Mouse (Mus musculus) erythroblast, embryonic 14.5 days (primary cell): ENCODE data around the gene Nln. TPM values are rescaled to one million over a fixed set of nuclear protein-coding genes. Genes with fewer than 3 reads are reported as not detected.

Source experiments
- H3K27me3 ChIP-seq: 2 replicates; pipeline ENCODE4 v1.6.1; 2012; ENCODE audit warnings: inconsistent platforms; ENCODE audit not compliant: control insufficient read depth
- H3K36me3 ChIP-seq: 2 replicates; pipeline ENCODE4 v1.6.1; 2012; ENCODE audit warnings: mild to moderate bottlenecking, inconsistent platforms; ENCODE audit not compliant: control insufficient read depth
- H3K4me1 ChIP-seq: 2 replicates; pipeline ENCODE4 v1.6.1; 2012; ENCODE audit warnings: inconsistent platforms; ENCODE audit not compliant: control insufficient read depth
- H3K4me3 ChIP-seq: replicated peaks from 2 replicates; pipeline ENCODE3; 2012; ENCODE audit warnings: moderate library complexity, mild to moderate bottlenecking, inconsistent platforms
- H3K9me3 ChIP-seq: 2 replicates; pipeline ENCODE4 v1.6.1; 2012; ENCODE audit warnings: low read length, inconsistent platforms, mixed read lengths; ENCODE audit not compliant: control insufficient read depth
- GATA1 ChIP-seq: IDR thresholded peaks from 2 replicates; pipeline ENCODE4 v1.6.1; 2012; ENCODE audit warnings: low read length, inconsistent platforms, mixed read lengths
- TAL1 ChIP-seq: IDR thresholded peaks from 3 replicates; pipeline ENCODE4 v1.6.1; 2012; ENCODE audit warnings: low read length, inconsistent platforms, mixed read lengths
- polyA plus RNA-seq: library from polyadenylated mRNA; stranded (reverse); fragments of >175 nt; gene quantifications from 2 replicates; pipeline ENCODE4 v1.2.3, GENCODE M21; 2012

Gene Nln
- polyA plus RNA-seq, 1 experiment, result 0.18 TPM

GRCm38 (mm10) chr13:104030956-104031355, 78.5 kb downstream of the Nln start:
- Histone ChIP-seq H3K4me3 (no peak overlapping the region), H3K9me3 (no peaks in the 10 kb centered on the region), H3K36me3 (peaks cover 3% of the 10 kb centered on the region; the same call in 1 of the 2 replicates), H3K4me1 (peaks cover 18% of the 10 kb centered on the region), H3K27me3 (no peaks in the 10 kb centered on the region)
- TF ChIP-seq GATA1 (no peak), TAL1 (no peak)

- peaks cover 3% of the 10 kb centered on the region; the same call in 1 of the 2 replicates for H3K36me3 ChIP-seq
- H3K4me1 ChIP-seq, result peaks cover 18% of the 10 kb centered on the region
Observed at GRCm38 (mm10) chr13:104029511-104029910, 79.9 kb downstream of the Nln start.

GRCm38 (mm10) chr13:104029089-104029488, 80.3 kb downstream of the Nln start:
- Histone ChIP-seq H3K27me3 (no peaks in the 10 kb centered on the region), H3K4me1 (peaks cover 18% of the 10 kb centered on the region), H3K9me3 (no peaks in the 10 kb centered on the region), H3K36me3 (peaks cover 3% of the 10 kb centered on the region; the same call in 1 of the 2 replicates), H3K4me3 (no peak overlapping the region)
- TF ChIP-seq TAL1 (no peak), GATA1 (no peak)

More at GRCm38 (mm10) chr13:104029511-104029910, 79.9 kb downstream of the Nln start:
- no peak overlapping the region for H3K4me3 ChIP-seq
- no peaks in the 10 kb centered on the region for H3K27me3 ChIP-seq
- TF ChIP-seq GATA1 (0 out of 2 replicates have a peak, but pooled peaks have one; percentile 25), TAL1 (no peak)
- no peaks in the 10 kb centered on the region for H3K9me3 ChIP-seq

- H3K27me3 ChIP-seq, result no peaks in the 10 kb centered on the region
- no peaks in the 10 kb centered on the region for H3K9me3 ChIP-seq
- no peaks in the 10 kb centered on the region; the same call in 1 of the 2 replicates for H3K36me3 ChIP-seq
- H3K4me3 ChIP-seq, result no peak overlapping the region
- peaks cover 16% of the 10 kb centered on the region for H3K4me1 ChIP-seq
- TF ChIP-seq GATA1 (no peak), TAL1 (no peak)
Observed at GRCm38 (mm10) chr13:104026525-104026924, 82.9 kb downstream of the Nln start.

- no peaks in the 10 kb centered on the region for H3K9me3 ChIP-seq
- H3K27me3 ChIP-seq, result no peaks in the 10 kb centered on the region
- peaks cover 16% of the 10 kb centered on the region for H3K4me1 ChIP-seq
- H3K4me3 ChIP-seq, result no peak overlapping the region
- TF ChIP-seq TAL1, result no peak
- TF ChIP-seq GATA1, result no peak
- no peaks in the 10 kb centered on the region; the same call in 1 of the 2 replicates for H3K36me3 ChIP-seq
Observed at GRCm38 (mm10) chr13:104025710-104025995, 83.8 kb downstream of the Nln start.

- Histone ChIP-seq H3K27me3 (no peaks in the 10 kb centered on the region), H3K9me3 (peaks cover 2% of the 10 kb centered on the region), H3K4me1 (peaks cover 14% of the 10 kb centered on the region), H3K4me3 (no peak overlapping the region), H3K36me3 (no peaks in the 10 kb centered on the region; the same call in 1 of the 2 replicates)
- no peak for TF ChIP-seq TAL1
- TF ChIP-seq GATA1, result no peak
Observed at GRCm38 (mm10) chr13:104024856-104025709, 84.3 kb downstream of the Nln start.

- no peak overlapping the region for H3K4me3 ChIP-seq
- peaks cover 4% of the 10 kb centered on the region for H3K9me3 ChIP-seq
- H3K36me3 ChIP-seq, result no peaks in the 10 kb centered on the region; the same call in 1 of the 2 replicates
- TF ChIP-seq GATA1 (no peak), TAL1 (no peak)
- no peaks in the 10 kb centered on the region for H3K27me3 ChIP-seq
- peaks cover 6% of the 10 kb centered on the region for H3K4me1 ChIP-seq
Observed at GRCm38 (mm10) chr13:104024275-104024674, 85.1 kb downstream of the Nln start.

GRCm38 (mm10) chr13:104023356-104023911, 86.0 kb downstream of the Nln start:
- no peaks in the 10 kb centered on the region for H3K27me3 ChIP-seq
- H3K4me1 ChIP-seq, result no peaks in the 10 kb centered on the region
- TF ChIP-seq GATA1 (no peak), TAL1 (no peak)
- H3K9me3 ChIP-seq, result peaks cover 4% of the 10 kb centered on the region
- H3K4me3 ChIP-seq, result no peak overlapping the region
- H3K36me3 ChIP-seq, result no peaks in the 10 kb centered on the region

- H3K4me3 ChIP-seq, result no peak overlapping the region
- H3K27me3 ChIP-seq, result no peaks in the 10 kb centered on the region
- no peak for TF ChIP-seq GATA1
- TF ChIP-seq TAL1, result no peak
- H3K9me3 ChIP-seq, result peaks cover 4% of the 10 kb centered on the region
- H3K4me1 ChIP-seq, result no peaks in the 10 kb centered on the region
- no peaks in the 10 kb centered on the region for H3K36me3 ChIP-seq
Observed at GRCm38 (mm10) chr13:104018466-104019076, 90.8 kb downstream of the Nln start.
